Mouse (Mus musculus): ENCODE data around the gene Hist1h2ae. TPM values are rescaled to one million over a fixed set of nuclear protein-coding genes. Genes with fewer than 3 reads are reported as not detected.
A peak's percentile ranks its signal among the peaks of the same experiment; 100 is the strongest.
"Not testable (repeated sequence)": the region's sequence is repeated elsewhere in the genome, so short reads cannot be mapped to it uniquely, and the experiment has no call there.

The Hist1h2ae gene
- polyA plus RNA-seq, 1 experiment from 2014 or later: 102 TPM

- WGBS: under 1% methylated on average over 13 of the region's 34 CpGs
These were observed 641 bp upstream of the Hist1h2ae start for GRCm38 (mm10) chr13:23571504-23572217.

GRCm38 (mm10) chr13:23570261-23571021 is 579 bp downstream of the Hist1h2ae start:
- H3K9me3 ChIP-seq; DNase-seq (ENCODE audit: extremely low spot score, low spot score): not testable (repeated sequence)
- peak overlapping the region; percentile 55 for H3K4me3 ChIP-seq

More at GRCm38 (mm10) chr13:23571504-23572217, 641 bp upstream of the Hist1h2ae start:
- DNase-seq (ENCODE audit: extremely low spot score, low spot score): peak; percentile 20
- Histone ChIP-seq H3K4me1 (peaks cover 33% of the 10 kb centered on the region), H3K27ac (peak overlapping the region; percentile 98), H3K4me3 (peak overlapping the region; percentile 55)
- not testable (repeated sequence) for H3K9me3 ChIP-seq; H3K27me3 ChIP-seq (ENCODE audit: poor library complexity, severe bottlenecking); H3K36me3 ChIP-seq (replicated peaks)

GRCm38 (mm10) chr13:23564482-23564881 is 6.5 kb downstream of the Hist1h2ae start:
- Histone ChIP-seq H3K27me3 (ENCODE audit: poor library complexity, severe bottlenecking) (no peaks in the 10 kb centered on the region), H3K4me3 (no peak overlapping the region), H3K27ac (peak overlapping the region; percentile 98), H3K36me3 (replicated peaks) (no peaks in the 10 kb centered on the region), H3K9me3 (no peaks in the 10 kb centered on the region), H3K4me1 (peaks cover 10% of the 10 kb centered on the region)
- no peak for DNase-seq (ENCODE audit: extremely low spot score, low spot score)
- WGBS: 92% methylated on average over 2 of the region's 2 CpGs

More at GRCm38 (mm10) chr13:23570261-23571021, 579 bp downstream of the Hist1h2ae start:
- H3K27me3 ChIP-seq (ENCODE audit: poor library complexity, severe bottlenecking); H3K36me3 ChIP-seq (replicated peaks): not testable (repeated sequence)
- Histone ChIP-seq H3K27ac (peak overlapping the region; percentile 98), H3K4me1 (peaks cover 26% of the 10 kb centered on the region)
- WGBS: 2% methylated on average over 22 of the region's 41 CpGs

- H3K4me1 ChIP-seq: peaks cover 9% of the 10 kb centered on the region; the same call in 1 of the 2 replicates
- no peaks in the 10 kb centered on the region for H3K36me3 ChIP-seq (replicated peaks)
- DNase-seq (ENCODE audit: extremely low spot score, low spot score): peak; percentile 50
- H3K27me3 ChIP-seq (ENCODE audit: poor library complexity, severe bottlenecking): no peaks in the 10 kb centered on the region
- H3K9me3 ChIP-seq: no peaks in the 10 kb centered on the region
- H3K4me3 ChIP-seq: peak overlapping the region; percentile 54
- 3% methylated on average over 18 of the region's 18 CpGs for WGBS
- peak overlapping the region; percentile 98 for H3K27ac ChIP-seq
These were observed 8.1 kb downstream of the Hist1h2ae start for GRCm38 (mm10) chr13:23562699-23563462.

- H3K9me3 ChIP-seq: not testable (repeated sequence)
These were observed 8.9 kb downstream of the Hist1h2ae start, which contains the start of gene Hist1h3e for GRCm38 (mm10) chr13:23561883-23562659. Gene Hist1h3e (minus strand): TSS chr13:23562369.

GRCm38 (mm10) chr13:23561531-23561882 is 9.5 kb downstream of the Hist1h2ae start:
- Histone ChIP-seq H3K4me1 (peaks cover 16% of the 10 kb centered on the region), H3K4me3 (peak overlapping the region; percentile 54), H3K27ac (peak overlapping the region; percentile 98)
- H3K9me3 ChIP-seq; H3K36me3 ChIP-seq (replicated peaks); DNase-seq (ENCODE audit: extremely low spot score, low spot score); H3K27me3 ChIP-seq (ENCODE audit: poor library complexity, severe bottlenecking): not testable (repeated sequence)
- 0% methylated on average over 2 of the region's 5 CpGs for WGBS

More at GRCm38 (mm10) chr13:23561883-23562659, 8.9 kb downstream of the Hist1h2ae start, which contains the start of gene Hist1h3e:
- Histone ChIP-seq H3K27ac (peak within 1 kb of the TSS; percentile 98), H3K4me1 (peaks cover 11% of the 10 kb centered on the region), H3K4me3 (peak within 1 kb of the TSS; percentile 54)
- WGBS: under 1% methylated on average over 60 of the region's 67 CpGs
- DNase-seq (ENCODE audit: extremely low spot score, low spot score): peak; percentile 94
- not testable (repeated sequence) for H3K36me3 ChIP-seq (replicated peaks); H3K27me3 ChIP-seq (ENCODE audit: poor library complexity, severe bottlenecking)

GRCm38 (mm10) chr13:23560699-23561098 is 10.3 kb downstream of the Hist1h2ae start:
- DNase-seq (ENCODE audit: extremely low spot score, low spot score): peak; percentile 33
- peak overlapping the region; percentile 82 for H3K27ac ChIP-seq
- not testable (repeated sequence) for H3K9me3 ChIP-seq; H3K27me3 ChIP-seq (ENCODE audit: poor library complexity, severe bottlenecking); H3K36me3 ChIP-seq (replicated peaks)
- H3K4me3 ChIP-seq: peak overlapping the region; percentile 30; the same call in 1 of the 2 replicates
- peaks cover 18% of the 10 kb centered on the region for H3K4me1 ChIP-seq
- WGBS: 15% methylated on average over 2 of the region's 2 CpGs

- Histone ChIP-seq H3K36me3 (replicated peaks) (no peaks in the 10 kb centered on the region), H3K4me1 (peaks cover 32% of the 10 kb centered on the region), H3K9me3 (no peaks in the 10 kb centered on the region), H3K27me3 (ENCODE audit: poor library complexity, severe bottlenecking) (no peaks in the 10 kb centered on the region), H3K27ac (peak overlapping the region; percentile 98), H3K4me3 (peak overlapping the region; percentile 70)
- 77% methylated on average over 3 of the region's 3 CpGs for WGBS
- DNase-seq (ENCODE audit: extremely low spot score, low spot score): no peak
These were observed 14.1 kb downstream of the Hist1h2ae start for GRCm38 (mm10) chr13:23556906-23557305.

GRCm38 (mm10) chr13:23555839-23556416 is 15.1 kb downstream of the Hist1h2ae start:
- WGBS: under 1% methylated on average over 18 of the region's 18 CpGs
- Histone ChIP-seq H3K36me3 (replicated peaks) (no peaks in the 10 kb centered on the region), H3K4me3 (peak overlapping the region; percentile 70), H3K9me3 (no peaks in the 10 kb centered on the region), H3K27ac (peak overlapping the region; percentile 98), H3K27me3 (ENCODE audit: poor library complexity, severe bottlenecking) (no peaks in the 10 kb centered on the region), H3K4me1 (peaks cover 36% of the 10 kb centered on the region)
- DNase-seq (ENCODE audit: extremely low spot score, low spot score): peak; percentile 80

GRCm38 (mm10) chr13:23554925-23555838 is 15.8 kb downstream of the Hist1h2ae start:
- WGBS: under 1% methylated on average over 54 of the region's 54 CpGs
- H3K27me3 ChIP-seq (ENCODE audit: poor library complexity, severe bottlenecking): no peaks in the 10 kb centered on the region

GRCm38 (mm10) chr13:23554393-23554792 is 16.6 kb downstream of the Hist1h2ae start:
- Histone ChIP-seq H3K9me3 (no peaks in the 10 kb centered on the region), H3K4me3 (peak overlapping the region; percentile 70), H3K36me3 (replicated peaks) (no peaks in the 10 kb centered on the region), H3K4me1 (peaks cover 45% of the 10 kb centered on the region), H3K27me3 (ENCODE audit: poor library complexity, severe bottlenecking) (no peaks in the 10 kb centered on the region), H3K27ac (peak overlapping the region; percentile 98)
- WGBS: 28% methylated on average over 9 of the region's 9 CpGs
- DNase-seq (ENCODE audit: extremely low spot score, low spot score): no peak

More at GRCm38 (mm10) chr13:23554925-23555838, 15.8 kb downstream of the Hist1h2ae start:
- H3K4me1 ChIP-seq: peaks cover 44% of the 10 kb centered on the region
- no peaks in the 10 kb centered on the region for H3K9me3 ChIP-seq
- peak overlapping the region; percentile 70 for H3K4me3 ChIP-seq
- DNase-seq (ENCODE audit: extremely low spot score, low spot score): peak; percentile 89
- H3K27ac ChIP-seq: peak overlapping the region; percentile 98
- no peaks in the 10 kb centered on the region for H3K36me3 ChIP-seq (replicated peaks)

All from forebrain, embryonic 10.5 days (tissue).